Mouse (Mus musculus) ES-CJ7 (cell line): Measurements from ENCODE around the gene Hmgn3.

Experiments used
- DNase-seq: peaks from one replicate; pipeline ENCODE4 v3.0.0; 2011; ENCODE audit warnings: low read depth, low spot score

The Hmgn3 gene

GRCm38 (mm10) chr9:83100786-83101185 lies 45.7 kb downstream of the Hmgn3 start:
- no peak for DNase-seq

GRCm38 (mm10) chr9:83098652-83099307 lies 47.7 kb downstream of the Hmgn3 start:
- no peak for DNase-seq

GRCm38 (mm10) chr9:83097816-83098215 lies 48.7 kb downstream of the Hmgn3 start:
- no peak for DNase-seq

- no peak for DNase-seq
Observed at GRCm38 (mm10) chr9:83094649-83095336, 51.7 kb downstream of the Hmgn3 start.

GRCm38 (mm10) chr9:83083790-83084469 lies 62.6 kb downstream of the Hmgn3 start:
- DNase-seq: no peak

- no peak for DNase-seq
Observed at GRCm38 (mm10) chr9:83083091-83083490, 63.4 kb downstream of the Hmgn3 start.

GRCm38 (mm10) chr9:83082296-83082695 lies 64.2 kb downstream of the Hmgn3 start:
- no peak for DNase-seq

- no peak for DNase-seq
Observed at GRCm38 (mm10) chr9:83079724-83080123, 66.8 kb downstream of the Hmgn3 start.

GRCm38 (mm10) chr9:83068246-83068645 lies 78.2 kb downstream of the Hmgn3 start:
- DNase-seq: no peak

GRCm38 (mm10) chr9:83061289-83061688 lies 85.2 kb downstream of the Hmgn3 start:
- peak; percentile 36 for DNase-seq
